Mouse (Mus musculus): ENCODE results near the gene Suclg1. TPM values are rescaled to one million over a fixed set of nuclear protein-coding genes. Genes with fewer than 3 reads are reported as not detected.

Gene Suclg1
- polyA plus RNA-seq, 1 experiment from 2014 or later: 196 TPM

GRCm38 (mm10) chr6:73280546-73281115 lies 32.4 kb downstream of the Suclg1 start:
- H3K9ac ChIP-seq: no peak overlapping the region
- ATAC-seq (ENCODE audit: insufficient read depth, low FRiP score, low read depth): no peak
- 75% methylated on average over 9 of the region's 9 CpGs for WGBS

GRCm38 (mm10) chr6:73286326-73286725 lies 38.1 kb downstream of the Suclg1 start:
- ATAC-seq (ENCODE audit: insufficient read depth, low FRiP score, low read depth): no peak
- no peak overlapping the region for H3K27ac ChIP-seq
- H3K36me3 ChIP-seq: no peaks in the 10 kb centered on the region
- no peak overlapping the region for H3K4me3 ChIP-seq (replicated peaks)
- H3K27me3 ChIP-seq (replicated peaks): no peaks in the 10 kb centered on the region
- H3K4me2 ChIP-seq: no peak overlapping the region
- WGBS: 86% methylated on average over 2 of the region's 2 CpGs
- no peaks in the 10 kb centered on the region for H3K4me1 ChIP-seq
- no peak overlapping the region for H3K9ac ChIP-seq
- H3K9me3 ChIP-seq: no peaks in the 10 kb centered on the region

More at GRCm38 (mm10) chr6:73280546-73281115, 32.4 kb downstream of the Suclg1 start:
- H3K27ac ChIP-seq: no peak overlapping the region
- H3K9me3 ChIP-seq: no peaks in the 10 kb centered on the region
- H3K4me2 ChIP-seq: no peak overlapping the region
- no peaks in the 10 kb centered on the region for H3K4me1 ChIP-seq
- H3K27me3 ChIP-seq (replicated peaks): no peaks in the 10 kb centered on the region
- H3K36me3 ChIP-seq: peaks cover 18% of the 10 kb centered on the region; the same call in 1 of the 2 replicates
- no peak overlapping the region for H3K4me3 ChIP-seq (replicated peaks)

- H3K27me3 ChIP-seq (replicated peaks): no peaks in the 10 kb centered on the region
- H3K4me3 ChIP-seq (replicated peaks): no peak overlapping the region
- no peak overlapping the region for H3K4me2 ChIP-seq
- no peak overlapping the region for H3K27ac ChIP-seq
- ATAC-seq (ENCODE audit: insufficient read depth, low FRiP score, low read depth): no peak
- H3K9me3 ChIP-seq: no peaks in the 10 kb centered on the region
- no peaks in the 10 kb centered on the region for H3K4me1 ChIP-seq
- H3K9ac ChIP-seq: no peak overlapping the region
- WGBS: 64% methylated on average over 6 of the region's 6 CpGs
- H3K36me3 ChIP-seq: no peaks in the 10 kb centered on the region
Observed at GRCm38 (mm10) chr6:73306837-73307236, 58.7 kb downstream of the Suclg1 start.

- no peak overlapping the region for H3K4me3 ChIP-seq (replicated peaks)
- H3K27ac ChIP-seq: no peak overlapping the region
- no peak for ATAC-seq (ENCODE audit: insufficient read depth, low FRiP score, low read depth)
- no peaks in the 10 kb centered on the region for H3K4me1 ChIP-seq
- H3K36me3 ChIP-seq: no peaks in the 10 kb centered on the region
- H3K27me3 ChIP-seq (replicated peaks): no peaks in the 10 kb centered on the region
- H3K9me3 ChIP-seq: no peaks in the 10 kb centered on the region
- no peak overlapping the region for H3K4me2 ChIP-seq
- 76% methylated on average over 10 of the region's 10 CpGs for WGBS
- no peak overlapping the region for H3K9ac ChIP-seq
Observed at GRCm38 (mm10) chr6:73308685-73309520, 60.7 kb downstream of the Suclg1 start.

- no peak for ATAC-seq (ENCODE audit: insufficient read depth, low FRiP score, low read depth)
- 66% methylated on average over 6 of the region's 6 CpGs for WGBS
- H3K9ac ChIP-seq: no peak overlapping the region
- H3K36me3 ChIP-seq: no peaks in the 10 kb centered on the region
- no peaks in the 10 kb centered on the region for H3K9me3 ChIP-seq
- no peaks in the 10 kb centered on the region for H3K27me3 ChIP-seq (replicated peaks)
- no peaks in the 10 kb centered on the region for H3K4me1 ChIP-seq
- no peak overlapping the region for H3K27ac ChIP-seq
- no peak overlapping the region for H3K4me3 ChIP-seq (replicated peaks)
- no peak overlapping the region for H3K4me2 ChIP-seq
Observed at GRCm38 (mm10) chr6:73311335-73311734, 63.2 kb downstream of the Suclg1 start.

- no peaks in the 10 kb centered on the region for H3K4me1 ChIP-seq
- H3K4me2 ChIP-seq: no peak overlapping the region
- H3K9ac ChIP-seq: no peak overlapping the region
- no peak for ATAC-seq (ENCODE audit: insufficient read depth, low FRiP score, low read depth)
- no peak overlapping the region for H3K4me3 ChIP-seq (replicated peaks)
- WGBS: 84% methylated on average over 7 of the region's 7 CpGs
- no peak overlapping the region for H3K27ac ChIP-seq
- no peaks in the 10 kb centered on the region for H3K27me3 ChIP-seq (replicated peaks)
- H3K9me3 ChIP-seq: no peaks in the 10 kb centered on the region
- no peaks in the 10 kb centered on the region for H3K36me3 ChIP-seq
Observed at GRCm38 (mm10) chr6:73311786-73312185, 63.6 kb downstream of the Suclg1 start.

GRCm38 (mm10) chr6:73314923-73315603 lies 66.9 kb downstream of the Suclg1 start:
- peak overlapping the region; percentile 65 for H3K4me2 ChIP-seq
- H3K27me3 ChIP-seq (replicated peaks): no peaks in the 10 kb centered on the region
- under 1% methylated on average over 17 of the region's 17 CpGs for WGBS
- ATAC-seq (ENCODE audit: insufficient read depth, low FRiP score, low read depth): peak; percentile 79
- peak overlapping the region; percentile 45 for H3K27ac ChIP-seq
- H3K9ac ChIP-seq: no peak overlapping the region
- H3K36me3 ChIP-seq: no peaks in the 10 kb centered on the region
- H3K9me3 ChIP-seq: no peaks in the 10 kb centered on the region
- peak overlapping the region; percentile 43 for H3K4me3 ChIP-seq (replicated peaks)
- no peaks in the 10 kb centered on the region for H3K4me1 ChIP-seq

GRCm38 (mm10) chr6:73322306-73322705 lies 74.1 kb downstream of the Suclg1 start:
- Histone ChIP-seq H3K4me2 (no peak overlapping the region), H3K4me1 (no peaks in the 10 kb centered on the region), H3K9ac (no peak overlapping the region), H3K36me3 (no peaks in the 10 kb centered on the region), H3K9me3 (no peaks in the 10 kb centered on the region), H3K27me3 (replicated peaks) (no peaks in the 10 kb centered on the region), H3K27ac (no peak overlapping the region), H3K4me3 (replicated peaks) (no peak overlapping the region)
- WGBS: 71% methylated on average over 2 of the region's 2 CpGs
- no peak for ATAC-seq (ENCODE audit: insufficient read depth, low FRiP score, low read depth)

Other genes with a start within 250 kb of the Suclg1 start
- gene Dnah6, start 26.7 kb upstream of the Suclg1 start, polyA plus RNA-seq (2015; fragmentation: Nextera tagmentation; extraction: Ambion mirVana): 0.05 and 0.06 TPM in 2 replicates
- gene 4931417E11Rik, start 221.3 kb downstream of the Suclg1 start, polyA plus RNA-seq (2015; fragmentation: Nextera tagmentation; extraction: Ambion mirVana): not detected in 2 replicates

All from stomach, embryonic 15.5 days (tissue).